Comparison of ENCODE assay signal across 9 mouse cellular contexts in the genomic region with DNA sequence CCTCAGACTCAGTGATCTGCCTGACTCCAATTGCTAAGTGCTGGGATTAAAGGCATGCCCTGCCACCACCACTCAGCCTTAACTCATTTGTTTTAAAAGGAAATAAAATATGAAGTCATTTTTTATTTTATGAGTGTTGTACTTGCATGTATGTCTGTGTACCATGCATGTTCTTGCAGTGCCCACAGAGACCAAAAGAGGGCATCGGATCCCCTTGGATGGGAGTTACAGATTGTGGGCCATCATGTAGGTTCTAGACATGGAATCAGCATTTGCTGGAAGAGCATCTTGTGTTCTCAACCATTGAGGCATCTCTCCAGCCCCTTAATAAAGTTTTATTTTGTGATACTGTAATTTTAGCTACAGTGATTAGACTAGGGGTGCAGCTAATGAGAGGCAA. TPM values are rescaled to one million over a fixed set of nuclear protein-coding genes. Genes with fewer than 3 reads are reported as not detected.
A peak's percentile ranks its signal among the peaks of the same experiment; 100 is the strongest.
DNase-seq lines count a peak whose midpoint lies in the region; ATAC-seq and TF ChIP-seq lines count a peak whose summit lies in the region.
"Had no signal": no experiment of that assay in that cellular context is flagged by ENCODE, and none has a peak within 500 bp of the region (broad histone marks: within the 10 kb centered on the region; RNA-seq: fewer than 3 reads in every experiment).

No protein-coding gene starts in this region.

- H3K4me2 ChIP-seq in liver, embryonic 14.5 days (ENCODE audit: low read depth) = peak overlapping the region; percentile 2; the same call in 1 of the 2 replicates
- no peak overlapping the region for H3K4me2 ChIP-seq in heart, embryonic 11.5 days
- no peak overlapping the region for H3K4me2 ChIP-seq in forebrain, embryonic 15.5 days (replicated peaks)
- H3K4me2 ChIP-seq: midbrain, embryonic 12.5 days had no signal

- H3K4me1 ChIP-seq in liver, embryonic 14.5 days (replicated peaks; ENCODE audit: control insufficient read depth in 2 of 2, insufficient read depth in 2 of 2, low read length in 1 of 2) = peaks cover 8 to 12% of the 10 kb centered on the region in 2 experiments
- peaks cover 9% of the 10 kb centered on the region; the same call in 1 of the 2 replicates for H3K4me1 ChIP-seq in heart, embryonic 11.5 days (ENCODE audit: control insufficient read depth, insufficient read depth, low read length)
- peaks cover 23% of the 10 kb centered on the region for H3K4me1 ChIP-seq in forebrain, embryonic 15.5 days

- H3K9me3 ChIP-seq in liver, embryonic 14.5 days (ENCODE audit: control insufficient read depth, low read length) = no peaks in the 10 kb centered on the region
- no peaks in the 10 kb centered on the region for H3K9me3 ChIP-seq in heart, embryonic 11.5 days (replicated peaks; ENCODE audit: control insufficient read depth, low read length)
- no peaks in the 10 kb centered on the region for H3K9me3 ChIP-seq in forebrain, embryonic 15.5 days
- H3K9me3 ChIP-seq: midbrain, embryonic 12.5 days had no signal

- no peak overlapping the region for H3K9ac ChIP-seq in liver, embryonic 14.5 days (replicated peaks)
- H3K9ac ChIP-seq in heart, embryonic 11.5 days (ENCODE audit: low read depth, low read length) = no peak overlapping the region
- no peak overlapping the region for H3K9ac ChIP-seq in forebrain, embryonic 15.5 days (replicated peaks)
- H3K9ac ChIP-seq: midbrain, embryonic 12.5 days had no signal

- DNase-seq in embryo, embryonic 10 days (ENCODE audit: low spot score) = peak; percentile 36
- DNase-seq in embryo, embryonic 9.5 days (ENCODE audit: extremely low spot score) = no peak
- DNase-seq in right cerebral cortex, postnatal 14 days = peak; percentile 9
- no peak for DNase-seq in right cerebral cortex, postnatal 25 days
- DNase-seq in liver, embryonic 14.5 days (ENCODE audit: low read depth in 3 of 3, low spot score in 3 of 3) = peak in 2 of 3 experiments; percentile 47 to 59
- DNase-seq in thymus, postnatal 4 days = peak; percentile 56

- TF ChIP-seq CTCF in liver, embryonic 14.5 days (IDR thresholded peaks at IDR 0.05; ENCODE audit: low read depth) = peak; percentile 77

- WGBS in liver, embryonic 14.5 days (ENCODE audit: insufficient replicate concordance) = 90% methylated on average over 1 of the region's 1 CpGs
- 97% methylated on average over 1 of the region's 1 CpGs for WGBS in heart, embryonic 11.5 days (ENCODE audit: insufficient replicate concordance)
- WGBS in forebrain, embryonic 15.5 days = 92% methylated on average over 1 of the region's 1 CpGs

- no peak overlapping the region for H3K4me3 ChIP-seq in liver, embryonic 14.5 days (ENCODE audit: insufficient read depth in 1 of 2, low read depth in 2 of 2, low read length in 2 of 2)
- no peak overlapping the region for H3K4me3 ChIP-seq in heart, embryonic 11.5 days (ENCODE audit: low read depth, low read length)
- no peak overlapping the region for H3K4me3 ChIP-seq in forebrain, embryonic 15.5 days
- H3K4me3 ChIP-seq: midbrain, embryonic 12.5 days had no signal

- H3K27me3 ChIP-seq in liver, embryonic 14.5 days (ENCODE audit: control insufficient read depth, insufficient read depth, low read length) = no peaks in the 10 kb centered on the region
- no peaks in the 10 kb centered on the region for H3K27me3 ChIP-seq in heart, embryonic 11.5 days (ENCODE audit: control insufficient read depth, insufficient read depth, low read length)
- H3K27me3 ChIP-seq in forebrain, embryonic 15.5 days = no peaks in the 10 kb centered on the region
- H3K27me3 ChIP-seq: midbrain, embryonic 12.5 days had no signal

- ATAC-seq in liver, embryonic 14.5 days (ENCODE audit: insufficient read depth) = no peak
- no peak for ATAC-seq in heart, embryonic 11.5 days (replicated peaks; ENCODE audit: insufficient number of reproducible peaks, low FRiP score, low TSS enrichment)
- no peak for ATAC-seq in forebrain, embryonic 15.5 days (replicated peaks)

- TF ChIP-seq EP300 in liver, embryonic 14.5 days (IDR thresholded peaks at IDR 0.05; ENCODE audit: low read depth) = no peak

- H3K27ac ChIP-seq in liver, embryonic 14.5 days = no peak overlapping the region
- no peak overlapping the region for H3K27ac ChIP-seq in heart, embryonic 11.5 days (ENCODE audit: low read depth, low read length)
- no peak overlapping the region for H3K27ac ChIP-seq in forebrain, embryonic 15.5 days (replicated peaks)
- H3K27ac ChIP-seq: midbrain, embryonic 12.5 days had no signal

- peaks cover 36% of the 10 kb centered on the region for H3K36me3 ChIP-seq in liver, embryonic 14.5 days (replicated peaks; ENCODE audit: control insufficient read depth, insufficient read depth, low read depth)
- peaks cover 7% of the 10 kb centered on the region; the same call in 1 of the 2 replicates for H3K36me3 ChIP-seq in heart, embryonic 11.5 days (ENCODE audit: control insufficient read depth, insufficient read depth, low read length)
- H3K36me3 ChIP-seq in forebrain, embryonic 15.5 days = peaks cover 15% of the 10 kb centered on the region

RNA-seq across cellular contexts. Expression of a gene that starts 3.8 kb away (rescaled TPM):
- polyA plus RNA-seq in liver, embryonic 14.5 days (2012; rRNA removed) = 16.5 and 49.6 TPM in 2 replicates
- polyA plus RNA-seq in liver, embryonic 14.5 days (2014; fragmentation: Nextera tagmentation; extraction: Ambion mirVana) = 184 and 198 TPM in 2 replicates
- polyA plus RNA-seq in heart, embryonic 11.5 days (2014; fragmentation: Nextera tagmentation; extraction: Ambion mirVana) = 185 and 205 TPM in 2 replicates
- 162 and 163 TPM in 2 replicates for polyA plus RNA-seq in forebrain, embryonic 15.5 days (2015; fragmentation: Nextera tagmentation; extraction: Ambion mirVana)

RNA-seq across cellular contexts. Expression of a gene that starts 4.0 kb away (rescaled TPM):
- 9.7 and 15.2 TPM in 2 replicates for polyA plus RNA-seq in liver, embryonic 14.5 days (2012; rRNA removed)
- polyA plus RNA-seq in liver, embryonic 14.5 days (2014; fragmentation: Nextera tagmentation; extraction: Ambion mirVana) = 29.6 and 34.4 TPM in 2 replicates
- polyA plus RNA-seq in heart, embryonic 11.5 days (2014; fragmentation: Nextera tagmentation; extraction: Ambion mirVana) = 94.7 and 108 TPM in 2 replicates
- polyA plus RNA-seq in forebrain, embryonic 15.5 days (2015; fragmentation: Nextera tagmentation; extraction: Ambion mirVana) = 116 and 120 TPM in 2 replicates

RNA-seq across cellular contexts. Expression of a gene that starts 41.3 kb away (rescaled TPM):
- 18.7 and 21.5 TPM in 2 replicates for polyA plus RNA-seq in liver, embryonic 14.5 days (2012; rRNA removed)
- 51.0 and 51.5 TPM in 2 replicates for polyA plus RNA-seq in liver, embryonic 14.5 days (2014; fragmentation: Nextera tagmentation; extraction: Ambion mirVana)
- polyA plus RNA-seq in heart, embryonic 11.5 days (2014; fragmentation: Nextera tagmentation; extraction: Ambion mirVana) = 10.6 and 13.1 TPM in 2 replicates
- polyA plus RNA-seq in forebrain, embryonic 15.5 days (2015; fragmentation: Nextera tagmentation; extraction: Ambion mirVana) = 0.50 and 0.66 TPM in 2 replicates

Comparison
In these comparisons a context has a peak if more than half of its experiments do, and no peak if none do; other contexts are left out.
1. DNase-seq: peak in embryo, embryonic 10 days (single experiment), right cerebral cortex, postnatal 14 days (single experiment), liver, embryonic 14.5 days (2 of 3) and thymus, postnatal 4 days (single experiment); none in embryo, embryonic 9.5 days (single experiment) and right cerebral cortex, postnatal 25 days (single experiment).